Mouse (Mus musculus): ENCODE measurements around the gene Tnc. TPM values are rescaled to one million over a fixed set of nuclear protein-coding genes. Genes with fewer than 3 reads are reported as not detected.
"Not testable (repeated sequence)": the region's sequence is repeated elsewhere in the genome, so short reads cannot be mapped to it uniquely, and the experiment has no call there.

The Tnc gene
- total RNA-seq, 2 experiments from 2014 or later = 4.3 to 5.1 TPM

GRCm38 (mm10) chr4:63972536-63972935 lies 74.3 kb downstream of the Tnc start:
- DNase-seq = no peak
- intact Hi-C loops (cut with DNase I) = no loop called here

GRCm38 (mm10) chr4:63971762-63972161 lies 75.1 kb downstream of the Tnc start:
- no peak for DNase-seq
- intact Hi-C loops (cut with DNase I) = no loop called here

GRCm38 (mm10) chr4:63970925-63971324 lies 75.9 kb downstream of the Tnc start:
- no peak for DNase-seq
- intact Hi-C loops (cut with DNase I) = no loop called here

- intact Hi-C loops (cut with DNase I) = no loop called here
- no peak for DNase-seq
Observed at GRCm38 (mm10) chr4:63969891-63970290, 76.9 kb downstream of the Tnc start.

GRCm38 (mm10) chr4:63963410-63963809 lies 83.4 kb downstream of the Tnc start:
- intact Hi-C loops (cut with DNase I) = no loop called here
- DNase-seq = no peak

GRCm38 (mm10) chr4:63961858-63962468 lies 84.9 kb downstream of the Tnc start:
- DNase-seq = no peak
- intact Hi-C loops (cut with DNase I) = no loop called here

GRCm38 (mm10) chr4:63958601-63959000 lies 88.2 kb downstream of the Tnc start:
- intact Hi-C loops (cut with DNase I) = no loop called here

GRCm38 (mm10) chr4:63950054-63950453 lies 96.8 kb downstream of the Tnc start:
- no peak for DNase-seq
- intact Hi-C loops (cut with DNase I) = no loop called here

More at GRCm38 (mm10) chr4:63958601-63959000, 88.2 kb downstream of the Tnc start:
- DNase-seq = no peak

GRCm38 (mm10) chr4:63948688-63949073 lies 98.1 kb downstream of the Tnc start:
- not testable (repeated sequence) for DNase-seq
- intact Hi-C loops (cut with DNase I) = loop anchor here (1.0 to 5.0 kb wide), 5 partner anchors 196 to 578 kb away; no protein-coding TSS in a partner anchor

GRCm38 (mm10) chr4:63948066-63948687 lies 98.6 kb downstream of the Tnc start:
- peak; percentile 55 to 71 for DNase-seq
- intact Hi-C loops (cut with DNase I) = loop anchor here (1.0 to 5.0 kb wide), 5 partner anchors 196 to 577 kb away; no protein-coding TSS in a partner anchor

GRCm38 (mm10) chr4:63943813-63944212 lies 103.0 kb downstream of the Tnc start:
- intact Hi-C loops (cut with DNase I) = no loop called here
- DNase-seq = no peak

GRCm38 (mm10) chr4:63942875-63943274 lies 103.9 kb downstream of the Tnc start:
- intact Hi-C loops (cut with DNase I) = no loop called here
- DNase-seq = no peak

- no peak for DNase-seq
- intact Hi-C loops (cut with DNase I) = no loop called here
Observed at GRCm38 (mm10) chr4:63941420-63941819, 105.4 kb downstream of the Tnc start.

GRCm38 (mm10) chr4:63939428-63939827 lies 107.4 kb downstream of the Tnc start:
- DNase-seq = no peak
- intact Hi-C loops (cut with DNase I) = no loop called here

- no peak for DNase-seq
- intact Hi-C loops (cut with DNase I) = no loop called here
Observed at GRCm38 (mm10) chr4:63935960-63936359, 110.9 kb downstream of the Tnc start.

- no peak for DNase-seq
- intact Hi-C loops (cut with DNase I) = no loop called here
Observed at GRCm38 (mm10) chr4:63935314-63935713, 111.5 kb downstream of the Tnc start.

GRCm38 (mm10) chr4:63930863-63931262 lies 116.0 kb downstream of the Tnc start:
- intact Hi-C loops (cut with DNase I) = no loop called here
- DNase-seq = no peak

GRCm38 (mm10) chr4:63929490-63929889 lies 117.3 kb downstream of the Tnc start:
- intact Hi-C loops (cut with DNase I) = no loop called here
- DNase-seq = no peak

- no peak for DNase-seq
- intact Hi-C loops (cut with DNase I) = no loop called here
Observed at GRCm38 (mm10) chr4:63928192-63928591, 118.6 kb downstream of the Tnc start.

- DNase-seq = no peak
- intact Hi-C loops (cut with DNase I) = no loop called here
Observed at GRCm38 (mm10) chr4:63917181-63917580, 129.6 kb downstream of the Tnc start.

GRCm38 (mm10) chr4:63916753-63917152 lies 130.1 kb downstream of the Tnc start:
- intact Hi-C loops (cut with DNase I) = no loop called here
- DNase-seq = no peak

- intact Hi-C loops (cut with DNase I) = no loop called here
- no peak for DNase-seq
Observed at GRCm38 (mm10) chr4:63916288-63916687, 130.5 kb downstream of the Tnc start.

Measured in heart, postnatal 14 days (tissue).